Mouse (Mus musculus) activated CD4-positive, CD25-positive, alpha-beta regulatory T cell, adult 4 months (primary cell): ENCODE data around the gene Pfdn6. TPM values are rescaled to one million over a fixed set of nuclear protein-coding genes. Genes with fewer than 3 reads are reported as not detected.
A peak's percentile ranks its signal among the peaks of the same experiment; 100 is the strongest.
"Not testable (repeated sequence)": the region's sequence is repeated elsewhere in the genome, so short reads cannot be mapped to it uniquely, and the experiment has no call there.

ENCODE experiments used
- ATAC-seq: one replicate; pipeline ENCODE4 v1.8.0; 2017
- polyA plus RNA-seq, 2 experiments: library from polyadenylated mRNA; unstranded; fragments of 100-300 nt; shearing (Covaris generic); gene quantifications; one replicate each; pipeline ENCODE4 v1.2.1; 2017

The Pfdn6 gene
- polyA plus RNA-seq, 2 experiments from 2014 or later = 113 to 146 TPM

GRCm38 (mm10) chr17:33914969-33915391 lies 25.2 kb downstream of the Pfdn6 start:
- no peak for ATAC-seq

DNA sequence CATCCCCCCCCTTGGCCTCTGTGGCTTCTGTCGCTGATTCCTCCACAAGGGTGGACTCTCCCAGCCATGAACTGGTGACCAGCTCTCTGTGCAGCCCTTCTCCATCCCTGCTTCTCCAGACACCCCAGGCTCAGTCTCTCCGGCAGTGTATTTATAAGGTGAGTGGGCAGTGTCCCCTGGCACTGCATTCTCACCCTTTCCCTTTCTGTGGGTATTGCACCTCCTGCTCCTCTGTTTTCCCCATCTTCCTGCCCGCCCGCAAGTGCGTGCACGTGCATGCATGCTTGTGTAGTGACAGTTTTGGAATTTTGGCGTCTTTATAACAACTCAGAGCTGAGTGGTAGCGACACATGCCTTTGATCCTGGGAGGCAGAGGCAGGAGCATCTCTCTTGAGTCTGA lies 26.2 kb downstream of the Pfdn6 start:
- no peak for ATAC-seq

- no peak for ATAC-seq
These were observed 26.9 kb downstream of the Pfdn6 start for GRCm38 (mm10) chr17:33913264-33913663.

DNA sequence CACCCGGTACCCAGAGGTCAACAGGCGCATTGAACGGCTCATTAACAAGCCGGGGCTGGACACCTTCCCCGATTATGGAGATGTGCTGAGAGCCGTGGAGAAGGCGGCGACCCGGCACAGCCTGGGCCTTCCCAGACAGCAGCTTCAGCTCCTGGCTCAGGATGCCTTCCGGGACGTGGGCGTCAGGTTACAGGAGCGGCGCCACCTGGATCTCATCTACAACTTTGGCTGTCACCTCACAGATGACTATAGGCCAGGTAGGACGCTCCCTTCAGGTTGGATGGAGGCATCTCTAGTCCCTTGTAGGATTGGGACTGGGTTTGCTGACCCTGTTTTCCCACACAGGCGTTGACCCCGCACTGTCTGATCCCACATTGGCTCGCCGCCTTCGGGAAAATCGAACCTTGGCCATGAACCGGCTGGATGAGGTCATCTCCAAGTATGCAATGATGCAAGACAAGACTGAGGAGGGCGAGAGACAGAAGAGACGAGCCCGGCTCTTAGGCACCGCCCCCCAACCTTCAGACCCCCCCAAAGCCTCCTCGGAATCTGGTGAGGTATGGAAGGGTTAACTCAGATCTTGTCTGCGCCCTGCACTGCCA lies 28.2 kb downstream of the Pfdn6 start:
- ATAC-seq = no peak

- no peak for ATAC-seq
These were observed 28.9 kb downstream of the Pfdn6 start for GRCm38 (mm10) chr17:33911052-33911812.

DNA sequence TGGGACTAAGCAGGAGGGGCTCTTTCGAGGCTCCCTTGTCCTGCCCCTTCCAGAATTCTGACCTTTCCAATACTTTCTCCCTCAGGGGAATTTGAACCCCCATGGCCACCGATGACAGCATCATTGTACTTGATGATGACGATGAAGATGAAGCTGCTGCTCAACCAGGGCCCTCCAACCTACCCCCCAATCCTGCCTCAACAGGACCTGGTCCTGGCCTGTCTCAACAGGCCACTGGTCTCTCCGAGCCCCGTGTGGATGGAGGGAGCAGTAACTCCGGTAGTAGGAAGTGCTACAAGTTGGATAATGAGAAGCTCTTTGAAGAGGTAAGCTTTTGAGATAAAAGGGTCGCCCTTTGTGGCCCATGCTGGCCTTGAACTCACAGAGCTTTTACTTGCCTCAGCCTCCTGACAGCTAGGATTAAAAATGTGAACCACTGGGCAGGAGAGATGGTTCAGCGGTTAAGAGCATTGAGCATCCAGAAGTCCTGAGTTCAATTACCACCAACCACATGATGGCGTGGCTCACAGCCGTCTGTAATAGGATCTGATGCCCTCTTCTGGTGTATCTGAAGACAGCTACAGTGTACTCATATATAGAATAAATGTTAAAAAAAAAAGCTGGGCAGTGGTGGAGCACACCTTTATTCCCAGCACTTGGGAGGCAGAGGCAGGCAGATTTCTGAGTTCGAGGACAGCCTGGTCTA lies 29.6 kb downstream of the Pfdn6 start:
- ATAC-seq = no peak

DNA sequence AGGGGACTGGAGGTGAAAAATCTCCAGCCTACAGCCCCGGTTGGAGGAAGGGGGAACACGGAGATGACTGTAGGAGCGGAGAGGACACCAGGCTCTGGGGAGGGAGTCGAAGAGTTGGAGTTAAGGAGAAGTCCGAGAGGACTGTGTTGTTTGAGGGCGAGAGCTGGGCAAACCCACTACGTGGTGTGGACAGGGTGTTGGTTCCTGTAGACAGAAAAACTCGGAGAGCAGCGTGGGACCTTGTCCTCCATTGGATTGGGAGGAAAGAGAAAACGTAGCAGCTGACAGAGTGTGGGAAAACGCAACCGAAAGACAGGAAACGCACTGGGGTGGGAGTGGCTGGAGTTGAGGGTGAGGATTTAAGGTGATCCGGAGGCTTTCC lies 30.3 kb downstream of the Pfdn6 start:
- no peak for ATAC-seq

DNA sequence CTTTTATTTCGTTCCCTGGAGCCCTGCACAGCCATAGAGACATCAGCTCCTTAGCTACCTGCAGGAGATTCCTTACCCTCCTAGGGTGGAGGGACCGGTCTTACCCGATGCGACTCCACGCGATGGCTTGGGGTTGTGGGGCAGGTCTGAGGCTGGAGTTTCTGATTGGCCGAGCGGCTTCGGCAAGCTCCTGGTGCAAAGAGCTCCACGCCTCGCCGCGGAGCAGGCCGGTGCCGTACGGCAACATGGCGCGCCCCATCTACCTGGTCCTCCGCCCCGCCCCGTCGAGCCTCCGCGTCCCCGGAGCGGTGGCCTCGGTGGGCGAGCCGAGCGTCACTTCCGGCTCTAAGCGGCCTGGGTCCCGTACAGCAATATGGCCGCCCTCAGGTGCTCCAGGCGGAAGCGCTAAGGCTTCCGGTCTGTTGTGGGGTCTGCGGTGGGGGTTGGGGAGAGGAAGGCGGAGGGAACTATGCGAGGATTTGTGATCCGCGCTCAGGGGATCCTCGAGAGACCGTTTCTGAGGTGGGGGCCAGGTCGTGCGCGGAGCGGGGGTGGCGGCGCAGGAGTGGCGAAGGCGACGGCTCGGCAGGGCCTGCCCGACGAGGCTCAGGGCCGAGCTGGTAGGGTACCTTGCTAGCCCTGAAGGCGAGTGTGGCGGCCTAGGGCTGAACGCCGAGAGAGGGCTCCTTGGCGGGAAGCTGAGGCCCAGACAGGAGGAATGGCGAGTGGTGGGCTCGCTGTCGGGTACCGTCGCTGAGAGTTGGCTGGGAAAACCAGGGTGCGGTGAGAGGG lies 30.9 kb downstream of the Pfdn6 start, which contains the start of gene Daxx:
Daxx (plus strand) TSS at position 338 of the 792 bp plus-strand sequence.
- peak; percentile 85 for ATAC-seq

GRCm38 (mm10) chr17:33908331-33909076 lies 31.6 kb downstream of the Pfdn6 start:
- no peak for ATAC-seq

GRCm38 (mm10) chr17:33904835-33905234 lies 35.3 kb downstream of the Pfdn6 start, which contains the start of gene Platr17:
Platr17 (plus strand) TSS chr17:33905135.
- not testable (repeated sequence) for ATAC-seq

DNA sequence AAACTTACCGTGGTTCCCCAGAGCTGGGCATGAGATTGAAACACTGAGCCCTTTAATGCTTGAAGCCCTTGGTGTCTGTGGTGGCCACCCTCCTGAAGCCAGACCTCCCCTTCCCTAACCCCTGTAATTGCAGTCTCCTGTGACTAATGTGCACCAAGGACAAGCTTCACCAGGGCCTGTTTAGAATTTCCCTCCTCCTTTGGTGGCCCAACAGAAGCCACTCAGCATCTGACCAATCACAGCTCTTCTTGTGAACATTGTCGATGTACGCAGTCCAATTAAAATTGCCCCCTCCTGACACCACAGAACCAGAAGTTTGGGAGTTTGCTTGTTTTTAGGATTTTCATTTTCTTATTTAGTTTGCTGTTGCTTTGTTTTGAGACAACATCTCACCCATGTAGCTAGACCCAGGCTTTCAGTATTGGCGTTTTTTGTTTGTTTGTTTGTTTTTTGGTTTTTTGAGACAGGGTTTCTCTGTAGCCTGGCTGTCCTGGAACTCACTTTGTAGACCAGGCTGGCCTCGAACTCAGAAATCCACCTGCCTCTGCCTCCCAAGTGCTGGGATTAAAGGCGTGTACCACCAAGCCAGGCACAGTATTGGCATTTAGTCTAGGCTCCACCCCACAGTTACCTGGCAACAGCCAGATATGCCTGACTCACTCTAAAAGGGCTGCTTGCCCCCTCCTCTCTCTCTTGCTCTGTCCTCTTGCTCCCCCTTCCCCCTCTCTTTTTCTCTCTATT lies 36.1 kb downstream of the Pfdn6 start:
- ATAC-seq = not testable (repeated sequence)

DNA sequence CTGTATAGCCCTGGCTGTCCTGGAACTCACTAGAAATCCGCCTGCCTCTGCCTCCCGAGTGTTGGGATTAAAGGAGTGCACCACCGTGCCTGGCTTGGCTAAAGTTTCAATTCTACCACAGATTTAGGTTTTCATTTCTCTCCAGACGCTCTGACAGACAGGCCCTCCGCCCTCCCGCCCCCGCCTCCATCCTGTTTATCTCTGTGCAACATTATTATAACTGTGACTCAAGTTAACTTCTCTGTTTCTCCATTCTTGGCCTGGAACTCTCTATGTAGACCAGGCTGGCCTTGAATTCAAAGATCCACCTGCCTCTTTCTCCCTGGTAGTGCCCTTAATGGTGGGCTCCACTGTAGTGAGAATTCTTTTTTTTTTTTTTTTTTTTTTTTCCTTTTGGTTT lies 37.7 kb downstream of the Pfdn6 start:
- ATAC-seq = peak; percentile 43

DNA sequence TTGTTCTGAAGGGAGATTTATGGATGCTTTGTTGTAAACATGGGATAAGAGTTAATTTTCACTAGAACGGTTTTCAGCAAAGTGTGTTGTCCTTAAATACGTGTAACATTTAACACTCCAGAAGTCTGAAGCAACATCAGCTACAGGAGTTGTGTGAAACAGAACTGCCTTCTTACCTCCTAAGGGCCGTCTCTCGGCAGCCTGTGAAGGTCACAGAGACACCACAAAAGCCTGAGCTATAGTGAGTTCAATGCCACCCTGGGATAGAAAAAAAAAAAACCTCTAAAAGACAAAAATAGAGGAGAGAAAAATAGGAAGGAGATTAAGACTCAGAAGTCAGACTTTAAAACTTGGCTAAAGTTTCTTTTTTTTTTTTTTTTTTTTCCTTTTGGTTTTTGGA lies 38.1 kb downstream of the Pfdn6 start:
- no peak for ATAC-seq

- no peak for ATAC-seq
These were observed 38.5 kb downstream of the Pfdn6 start for GRCm38 (mm10) chr17:33901653-33902052.

DNA sequence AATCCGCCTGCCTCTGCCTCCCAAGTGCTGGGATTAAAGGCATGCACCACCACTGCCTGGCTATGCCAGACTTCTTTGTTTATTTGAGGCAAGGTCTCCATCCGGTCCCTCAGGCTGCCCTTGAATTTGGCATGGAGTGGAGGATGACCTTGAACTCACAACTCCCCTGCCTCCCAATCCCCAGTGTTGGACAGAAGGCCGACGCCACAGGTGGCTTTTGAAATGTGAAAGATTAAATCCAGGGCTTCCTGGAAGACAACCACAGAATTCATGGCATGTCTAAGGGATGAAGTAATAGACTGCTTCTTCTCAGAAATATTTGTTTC lies 39.2 kb downstream of the Pfdn6 start:
- no peak for ATAC-seq

- ATAC-seq = no peak
These were observed 39.7 kb downstream of the Pfdn6 start for GRCm38 (mm10) chr17:33900281-33900988.

GRCm38 (mm10) chr17:33899642-33900041 lies 40.5 kb downstream of the Pfdn6 start:
- ATAC-seq = no peak

GRCm38 (mm10) chr17:33898193-33898592 lies 42.0 kb downstream of the Pfdn6 start:
- ATAC-seq = not testable (repeated sequence)

DNA sequence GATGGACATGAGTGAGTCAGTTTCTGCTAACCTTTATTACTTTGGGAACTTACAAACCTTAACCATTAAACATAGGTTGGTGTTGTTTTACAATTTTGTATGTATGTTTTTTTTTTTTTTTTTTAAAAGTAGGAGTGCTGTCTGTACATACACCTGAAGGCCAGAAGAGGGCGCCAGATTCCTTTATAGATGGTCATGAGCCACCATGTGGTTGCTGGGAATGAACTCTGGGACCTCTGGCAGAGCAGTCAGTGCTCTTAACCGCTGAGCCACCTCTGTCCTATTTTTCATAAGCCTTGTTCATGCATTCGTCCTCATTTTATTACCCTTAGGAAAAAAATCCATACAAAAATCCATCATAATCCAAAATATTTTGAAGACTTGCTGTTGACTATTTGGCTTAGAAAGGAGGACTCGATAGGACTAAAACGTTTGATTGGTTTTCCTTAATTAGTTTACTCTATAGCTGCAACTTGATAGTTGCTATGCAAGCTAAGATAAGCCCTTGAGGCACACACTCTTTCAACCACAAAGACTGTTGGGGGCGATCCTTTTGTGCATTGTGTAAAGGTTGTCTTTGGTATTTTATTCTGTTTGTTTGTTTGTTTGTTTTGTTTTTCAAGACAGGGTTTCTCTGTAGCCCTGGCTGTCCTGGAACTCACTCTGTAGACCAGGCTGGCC lies 42.9 kb downstream of the Pfdn6 start:
- ATAC-seq = no peak

DNA sequence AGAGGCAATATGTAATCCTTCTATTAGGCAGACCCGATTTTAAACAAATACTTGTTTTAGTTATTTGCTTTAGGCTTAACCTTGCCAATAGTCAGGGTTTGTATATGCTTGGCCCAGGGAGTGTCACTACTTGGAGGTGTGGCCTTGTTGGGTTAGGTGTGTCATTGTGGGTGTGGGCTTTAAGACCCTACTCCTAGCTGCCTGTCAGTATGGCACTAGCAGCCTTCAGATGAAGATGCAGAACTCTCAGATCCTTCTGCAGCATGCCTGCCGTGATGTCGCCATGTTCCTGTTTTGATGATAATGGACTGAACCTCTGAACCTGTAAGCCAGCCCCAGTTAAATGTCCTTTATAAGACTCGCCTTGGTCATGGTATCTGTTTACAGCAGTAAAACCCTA lies 47.1 kb downstream of the Pfdn6 start:
- not testable (repeated sequence) for ATAC-seq
